Comparison of ENCODE assay signal across 12 mouse cellular contexts in the genomic region with DNA sequence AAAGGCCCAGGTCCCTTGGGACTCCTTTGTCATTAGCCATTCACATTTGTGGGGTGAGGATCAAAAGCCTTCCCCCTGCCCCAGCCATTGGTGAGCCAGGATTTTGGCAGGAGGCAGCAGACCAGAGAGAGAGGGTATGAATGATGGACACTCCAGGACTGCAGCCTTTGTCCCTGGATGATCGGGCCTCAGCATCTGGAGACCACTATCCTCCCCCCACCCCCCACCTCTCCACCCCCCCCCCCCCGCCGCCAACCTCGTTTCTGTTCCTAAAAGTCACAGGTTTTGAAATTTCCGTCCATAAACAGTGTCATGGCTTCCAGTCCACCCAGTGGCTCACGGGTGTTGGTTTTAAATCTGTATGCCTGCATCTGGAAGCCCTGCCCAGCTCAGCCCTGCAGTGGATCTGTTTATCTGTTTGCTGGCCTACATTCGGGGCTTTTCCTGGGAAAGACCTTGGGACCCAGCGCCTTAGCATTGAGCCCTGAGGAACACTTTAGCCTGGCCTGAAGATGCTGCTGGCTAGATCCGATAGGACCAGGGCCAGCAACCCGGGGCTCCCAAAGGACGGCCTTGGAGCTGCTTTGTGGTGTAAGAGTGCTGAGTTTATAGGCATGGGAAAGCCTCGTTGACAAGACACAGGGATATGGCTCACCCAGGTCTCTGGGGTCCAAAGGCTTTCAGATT. TPM values are rescaled to one million over a fixed set of nuclear protein-coding genes. Genes with fewer than 3 reads are reported as not detected.
A peak's percentile ranks its signal among the peaks of the same experiment; 100 is the strongest.
DNase-seq lines count a peak whose midpoint lies in the region; ATAC-seq and TF ChIP-seq lines count a peak whose summit lies in the region.
"Had no signal": no experiment of that assay in that cellular context is flagged by ENCODE, and none has a peak within 500 bp of the region (broad histone marks: within the 10 kb centered on the region; RNA-seq: fewer than 3 reads in every experiment).

No protein-coding gene starts in this region.

- H3K9ac ChIP-seq in heart, embryonic 15.5 days = no peak overlapping the region
- no peak overlapping the region for H3K9ac ChIP-seq in heart, adult 2 months (ENCODE audit: low read depth, low read length)
- H3K9ac ChIP-seq in hindbrain, embryonic 13.5 days = peak overlapping the region; percentile 46
- H3K9ac ChIP-seq in midbrain, postnatal 0 days (replicated peaks; ENCODE audit: low read length, poor library complexity, severe bottlenecking) = no peak overlapping the region; the same call in 1 of the 2 replicates
- H3K9ac ChIP-seq: limb, embryonic 15.5 days had no signal

- intact Hi-C loops in heart, adult 2 months (cut with DNase I) = no loop called here
- intact Hi-C loops in gastrocnemius, postnatal 36 days (cut with DNase I) = no loop called here

- WGBS in heart, embryonic 15.5 days = 64% methylated on average over 12 of the region's 12 CpGs
- WGBS in heart, adult 2 months = 63% methylated on average over 12 of the region's 12 CpGs
- WGBS in hindbrain, embryonic 13.5 days = 32% methylated on average over 12 of the region's 12 CpGs
- 25% methylated on average over 11 of the region's 12 CpGs for WGBS in midbrain, postnatal 0 days

- TF ChIP-seq POLR2A in heart, adult 2 months (IDR thresholded peaks at IDR 0.05; ENCODE audit: insufficient read depth, low read depth, low read length) = no peak

- no peak overlapping the region for H3K4me3 ChIP-seq in heart, embryonic 15.5 days
- no peak overlapping the region for H3K4me3 ChIP-seq in heart, adult 2 months
- no peak overlapping the region for H3K4me3 ChIP-seq in hindbrain, embryonic 13.5 days
- H3K4me3 ChIP-seq in midbrain, postnatal 0 days (ENCODE audit: low read depth, low read length) = no peak overlapping the region
- H3K4me3 ChIP-seq: limb, embryonic 15.5 days had no signal

- H3K27me3 ChIP-seq in heart, embryonic 15.5 days = no peaks in the 10 kb centered on the region
- no peaks in the 10 kb centered on the region for H3K27me3 ChIP-seq in heart, adult 2 months (ENCODE audit: control insufficient read depth, insufficient read depth, low read length)
- no peaks in the 10 kb centered on the region for H3K27me3 ChIP-seq in hindbrain, embryonic 13.5 days
- no peaks in the 10 kb centered on the region for H3K27me3 ChIP-seq in midbrain, postnatal 0 days (ENCODE audit: insufficient read depth, low read length)
- H3K27me3 ChIP-seq: limb, embryonic 15.5 days had no signal

- no peaks in the 10 kb centered on the region for H3K9me3 ChIP-seq in heart, embryonic 15.5 days (replicated peaks)
- no peaks in the 10 kb centered on the region for H3K9me3 ChIP-seq in hindbrain, embryonic 13.5 days
- H3K9me3 ChIP-seq in midbrain, postnatal 0 days (ENCODE audit: low read length) = no peaks in the 10 kb centered on the region
- H3K9me3 ChIP-seq: limb, embryonic 15.5 days had no signal

- no peak overlapping the region for H3K4me2 ChIP-seq in heart, embryonic 15.5 days
- H3K4me2 ChIP-seq in hindbrain, embryonic 13.5 days = no peak overlapping the region
- H3K4me2 ChIP-seq in midbrain, postnatal 0 days (ENCODE audit: low read depth, low read length, poor library complexity, severe bottlenecking) = no peak overlapping the region
- H3K4me2 ChIP-seq: limb, embryonic 15.5 days had no signal

- no peak for TF ChIP-seq EP300 in heart, adult 2 months (IDR thresholded peaks at IDR 0.05; ENCODE audit: insufficient read depth, low read depth, low read length)

- peak overlapping the region; percentile 82 for H3K27ac ChIP-seq in heart, embryonic 15.5 days
- no peak overlapping the region for H3K27ac ChIP-seq in heart, adult 2 months
- peak overlapping the region; percentile 87 for H3K27ac ChIP-seq in hindbrain, embryonic 13.5 days
- peak overlapping the region; percentile 59 for H3K27ac ChIP-seq in midbrain, postnatal 0 days (ENCODE audit: low read depth, low read length)
- H3K27ac ChIP-seq: kidney, postnatal 0 days; limb, embryonic 15.5 days had no signal

- H3K36me3 ChIP-seq in heart, embryonic 15.5 days = no peaks in the 10 kb centered on the region
- H3K36me3 ChIP-seq in heart, adult 2 months (ENCODE audit: control insufficient read depth, insufficient read depth, low read length) = no peaks in the 10 kb centered on the region
- no peaks in the 10 kb centered on the region for H3K36me3 ChIP-seq in hindbrain, embryonic 13.5 days
- no peaks in the 10 kb centered on the region for H3K36me3 ChIP-seq in midbrain, postnatal 0 days (ENCODE audit: insufficient read depth, low read length)
- H3K36me3 ChIP-seq: limb, embryonic 15.5 days had no signal

- H3K79me2 ChIP-seq in heart, adult 2 months (replicated peaks; ENCODE audit: control insufficient read depth, insufficient read depth, low read length) = no peaks in the 10 kb centered on the region

- peaks cover 21% of the 10 kb centered on the region for H3K4me1 ChIP-seq in heart, embryonic 15.5 days (replicated peaks)
- H3K4me1 ChIP-seq in heart, adult 2 months (ENCODE audit: control insufficient read depth, insufficient read depth, low read length) = no peaks in the 10 kb centered on the region
- H3K4me1 ChIP-seq in hindbrain, embryonic 13.5 days (replicated peaks) = peaks cover 47% of the 10 kb centered on the region
- peaks cover 14% of the 10 kb centered on the region for H3K4me1 ChIP-seq in midbrain, postnatal 0 days (ENCODE audit: insufficient read depth, low read length)

- peak; percentile 24; the same call in 1 of the 2 replicates for ATAC-seq in heart, embryonic 15.5 days (replicated peaks; ENCODE audit: insufficient number of reproducible peaks, insufficient read depth, low FRiP score, low read depth)
- peak; percentile 38; the same call in 1 of the 2 replicates for ATAC-seq in hindbrain, embryonic 13.5 days (ENCODE audit: low FRiP score)
- ATAC-seq in midbrain, postnatal 0 days (ENCODE audit: low FRiP score) = no peak
- no peak for ATAC-seq in megakaryocyte-erythroid progenitor cell, adult 5-6 weeks (replicated peaks; ENCODE audit: low FRiP score, low TSS enrichment, poor library complexity, severe bottlenecking)

- TF ChIP-seq CTCF in heart, adult 2 months (IDR thresholded peaks at IDR 0.05) = no peak
- TF ChIP-seq CTCF in midbrain, postnatal 0 days (IDR thresholded peaks at IDR 0.05) = no peak

- DNase-seq in heart, adult 2 months = no peak
- DNase-seq in adrenal gland, postnatal 25 days = peak; percentile 40
- no peak for DNase-seq in midbrain, postnatal 0 days (ENCODE audit: low spot score)
- no peak for DNase-seq in gastrocnemius, postnatal 36 days
- DNase-seq in left cerebral cortex, adult 18-20 months (ENCODE audit: low spot score in 2 of 2) = no peak
- DNase-seq: right cerebral cortex, postnatal 25 days; thymus, postnatal 14 days had no signal

RNA-seq across cellular contexts. Expression of a gene that starts 14.6 kb away (rescaled TPM):
- 10.3 and 12.5 TPM in 2 replicates for polyA plus RNA-seq in heart, embryonic 15.5 days (2015; fragmentation: Nextera tagmentation; extraction: Ambion mirVana)
- total RNA-seq in heart, adult 2 months (2021) = 10 to 100 TPM; 11.4 to 11.8 TPM
- polyA plus RNA-seq in heart, adult 2 months (2012; rRNA removed) = 6.9 and 11.1 TPM in 2 replicates
- total RNA-seq in adrenal gland, postnatal 25 days (2021) = 9.3 and 14.0 TPM in 2 replicates
- 10.7 and 13.4 TPM in 2 replicates for polyA plus RNA-seq in hindbrain, embryonic 13.5 days (2015; fragmentation: Nextera tagmentation; extraction: Ambion mirVana)
- 9.0 and 9.4 TPM in 2 replicates for total RNA-seq in midbrain, postnatal 0 days (2014; rRNA removed)
- 8.3 and 8.6 TPM in 2 replicates for polyA plus RNA-seq in midbrain, postnatal 0 days (2015; fragmentation: Nextera tagmentation; extraction: Ambion mirVana)
- total RNA-seq in gastrocnemius, postnatal 36 days (2021) = 1 to 10 TPM; 7.0 TPM
- total RNA-seq in megakaryocyte-erythroid progenitor cell, adult 5-6 weeks (2014; fragmentation: Nextera tagmentation) = 20.4 and 22.0 TPM in 2 replicates
- total RNA-seq in megakaryocyte-erythroid progenitor cell, adult 5-6 weeks (2017) = 6.0 and 16.3 TPM in 2 replicates
- 10 to 100 TPM; 16.7 to 18.7 TPM for total RNA-seq in left cerebral cortex, adult 18-20 months (2021)

Comparison
In these comparisons a context has a peak if more than half of its experiments do, and no peak if none do; other contexts are left out.
1. ATAC-seq: peak in heart, embryonic 15.5 days (single experiment) and hindbrain, embryonic 13.5 days (single experiment); none in midbrain, postnatal 0 days (single experiment) and megakaryocyte-erythroid progenitor cell, adult 5-6 weeks (single experiment).